Mouse (Mus musculus) layer of hippocampus, postnatal 25 days (tissue): Measurements from ENCODE around the gene Tnks2. TPM values are rescaled to one million over a fixed set of nuclear protein-coding genes. Genes with fewer than 3 reads are reported as not detected.
A peak's percentile ranks its signal among the peaks of the same experiment; 100 is the strongest.

Experiments used
- DNase-seq, 2 experiments: peaks; one replicate each; pipeline ENCODE4 v3.0.0; 2022; ENCODE audit warnings: mixed read lengths in 2 of 2, low spot score in 1 of 2; ENCODE audit errors: extremely low spot score in 1 of 2
- total RNA-seq, 2 experiments: library from RNA; stranded (reverse); gene quantifications; 2 replicates each; pipeline ENCODE4 v1.2.3; 2021

Tnks2 gene
- 100 to 1,000 TPM; 129 to 131 TPM for total RNA-seq

- DNase-seq: peak; percentile 93 to 98
These were observed at the start of gene Tnks2 for GRCm38 (mm10) chr19:36833788-36834531. TSS of gene Tnks2 (plus strand) at chr19:36834232.

GRCm38 (mm10) chr19:36789873-36790733, 43.9 kb upstream of the Tnks2 start:
- DNase-seq: no peak

- DNase-seq: no peak
These were observed 41.4 kb upstream of the Tnks2 start for GRCm38 (mm10) chr19:36792589-36792988.

- DNase-seq: no peak
These were observed 40.6 kb upstream of the Tnks2 start for GRCm38 (mm10) chr19:36793450-36793849.

- DNase-seq: no peak
These were observed 40.0 kb upstream of the Tnks2 start for GRCm38 (mm10) chr19:36794008-36794407.

DNA sequence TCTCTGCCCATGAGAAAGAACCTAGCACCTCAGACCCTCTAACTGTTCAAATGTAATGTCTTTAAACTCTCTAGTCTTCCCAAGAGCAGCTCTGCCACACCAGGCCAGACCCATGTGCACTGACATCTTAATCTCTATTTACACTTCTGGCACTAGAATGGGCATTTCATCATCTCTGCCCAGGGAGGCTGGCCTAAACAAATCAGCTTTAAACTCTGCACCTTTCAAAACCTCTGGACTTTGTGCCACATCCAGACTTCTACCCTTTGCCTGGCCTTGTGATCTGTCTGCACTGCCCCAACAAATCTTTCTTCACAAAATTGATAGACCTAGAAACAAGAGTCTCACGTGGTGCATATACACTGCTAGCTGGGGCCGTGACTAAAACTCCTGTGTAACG, 38.8 kb upstream of the Tnks2 start:
- no peak for DNase-seq

GRCm38 (mm10) chr19:36796931-36797330, 37.1 kb upstream of the Tnks2 start:
- DNase-seq: no peak

DNA sequence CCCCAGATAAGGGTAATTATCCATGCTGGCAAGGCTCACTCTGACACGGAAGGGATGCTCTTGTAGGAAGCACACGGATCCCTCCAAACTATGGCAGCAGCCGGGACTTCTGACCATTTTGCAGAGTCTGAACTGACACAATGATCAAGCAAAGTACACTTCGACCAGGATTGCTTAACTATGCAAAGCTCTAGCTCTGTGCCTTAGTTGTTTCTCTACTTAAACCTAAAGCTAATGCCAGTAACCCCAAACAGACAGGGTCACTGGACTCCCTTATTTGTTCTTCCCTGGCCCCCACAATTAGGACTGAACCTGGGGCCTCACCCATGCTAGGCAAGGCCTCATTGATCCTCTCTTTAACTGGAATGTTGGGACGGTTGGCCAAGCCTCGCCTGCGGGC, 33.7 kb upstream of the Tnks2 start:
- DNase-seq: no peak

- no peak for DNase-seq
These were observed 32.0 kb upstream of the Tnks2 start for GRCm38 (mm10) chr19:36801856-36802641.

DNA sequence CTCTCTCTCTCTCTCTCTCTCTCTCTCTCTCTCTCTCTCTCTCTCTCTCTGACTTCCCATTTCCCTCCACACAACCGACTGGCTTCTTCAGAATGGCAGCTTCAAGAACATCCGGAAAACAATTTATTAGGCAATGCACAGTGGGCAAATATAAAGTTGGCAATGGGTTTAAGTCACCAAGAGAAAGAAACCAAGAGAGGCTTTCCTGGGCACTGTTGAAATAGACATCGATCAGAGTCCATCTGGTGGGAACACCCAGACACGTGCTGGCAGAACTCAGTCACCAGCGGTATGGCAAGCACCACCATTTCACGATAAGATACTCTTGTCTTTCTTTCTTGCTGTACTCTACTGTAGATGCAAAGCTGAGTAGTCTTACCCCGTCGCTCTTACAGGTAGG, 30.6 kb upstream of the Tnks2 start:
- no peak for DNase-seq

- DNase-seq: no peak
These were observed 27.2 kb upstream of the Tnks2 start for GRCm38 (mm10) chr19:36806842-36807241.

- DNase-seq: no peak
These were observed 25.5 kb upstream of the Tnks2 start for GRCm38 (mm10) chr19:36808426-36809105.

- no peak for DNase-seq
These were observed 24.4 kb upstream of the Tnks2 start for GRCm38 (mm10) chr19:36809476-36810168.

GRCm38 (mm10) chr19:36812011-36812410, 22.0 kb upstream of the Tnks2 start:
- no peak for DNase-seq

- no peak for DNase-seq
These were observed 18.4 kb upstream of the Tnks2 start for GRCm38 (mm10) chr19:36815396-36816271.

GRCm38 (mm10) chr19:36818141-36818885, 15.7 kb upstream of the Tnks2 start:
- DNase-seq: no peak

DNA sequence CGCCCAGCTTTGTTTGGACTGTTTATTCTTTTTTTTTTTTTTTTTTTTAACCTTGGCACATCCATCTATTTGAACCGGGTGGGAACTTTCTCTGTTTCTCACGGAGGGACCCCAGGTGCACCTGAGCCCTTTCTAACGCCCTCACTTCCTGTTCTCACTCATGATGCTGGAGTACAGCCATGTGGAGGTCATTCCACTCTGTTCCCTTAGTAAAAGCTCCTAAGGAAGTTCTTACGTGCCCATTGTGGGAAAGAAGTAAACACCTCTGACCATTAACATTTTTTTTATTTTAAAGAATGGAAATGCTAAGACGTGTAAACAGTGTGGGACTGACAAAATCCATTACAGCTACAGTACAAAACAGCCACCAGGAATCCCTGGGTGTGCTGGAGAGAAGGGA, 14.8 kb upstream of the Tnks2 start:
- no peak for DNase-seq

GRCm38 (mm10) chr19:36820469-36820868, 13.6 kb upstream of the Tnks2 start:
- DNase-seq: no peak
